Mouse (Mus musculus): ENCODE results near the gene Fbxo40.

Gene Fbxo40

DNA sequence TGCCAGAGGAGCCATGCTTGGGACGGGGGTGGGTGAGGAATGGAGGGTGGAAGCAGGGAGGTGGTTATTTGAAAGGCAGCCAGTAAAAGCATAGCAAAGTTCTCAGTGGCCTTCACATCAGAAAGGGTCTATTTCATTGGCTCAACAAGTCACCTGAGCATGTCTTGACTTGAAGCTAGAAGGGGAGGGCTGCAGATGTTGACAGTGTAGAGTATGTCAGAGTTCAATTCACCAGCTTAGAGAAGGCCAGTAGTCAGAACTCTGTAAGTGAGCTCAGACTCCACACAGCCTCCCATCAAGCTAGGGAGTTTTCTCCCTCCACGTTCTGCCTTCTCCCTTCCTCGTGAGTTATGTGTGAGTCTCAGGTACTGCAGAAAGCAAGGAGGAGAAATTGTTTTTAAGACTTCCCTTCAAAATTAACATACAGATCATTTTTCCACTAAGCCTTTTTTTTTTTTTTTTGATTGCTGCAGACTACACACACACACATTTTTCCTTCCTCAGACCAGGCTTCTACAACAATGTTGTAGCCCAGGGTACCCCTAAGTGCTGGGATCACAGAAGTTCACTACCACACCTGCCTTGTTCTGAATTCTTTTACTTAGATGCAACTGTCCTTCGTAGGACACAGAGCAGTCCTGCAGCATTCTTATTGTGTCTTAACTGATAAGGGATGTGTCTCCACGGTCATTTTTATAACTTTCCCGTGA lies 56.0 kb downstream of the Fbxo40 start:
- Histone ChIP-seq H3K36me3 (ENCODE audit: control insufficient read depth, insufficient read depth, low read length, poor library complexity, severe bottlenecking) (peaks cover 4% of the 10 kb centered on the region; the same call in 1 of the 2 replicates), H3K27me3 (ENCODE audit: control insufficient read depth, insufficient read depth, low read length, poor library complexity, severe bottlenecking) (no peaks in the 10 kb centered on the region)
- DNase-seq (ENCODE audit: low read depth, low spot score) = peak; percentile 67

DNA sequence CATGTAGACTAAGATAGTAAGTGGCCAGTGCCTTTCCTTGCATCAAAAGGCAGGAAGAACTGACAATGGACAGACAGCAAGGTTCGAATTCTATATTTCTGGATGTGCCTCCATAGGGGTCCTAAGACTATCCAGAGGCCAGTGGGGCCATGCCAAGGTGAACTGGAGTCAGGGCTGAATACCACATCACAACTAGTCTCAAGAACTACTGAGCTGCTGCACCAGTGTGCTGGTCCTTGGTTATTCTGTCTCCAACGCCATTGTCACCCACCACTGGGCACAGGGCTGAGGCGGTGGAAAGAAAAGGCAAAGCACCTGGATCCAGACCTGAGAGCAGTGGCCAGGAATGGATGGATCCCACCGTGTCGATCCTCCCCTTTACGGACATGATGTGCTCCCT lies 57.7 kb downstream of the Fbxo40 start:
- Histone ChIP-seq H3K36me3 (ENCODE audit: control insufficient read depth, insufficient read depth, low read length, poor library complexity, severe bottlenecking) (peaks cover 3% of the 10 kb centered on the region; the same call in 1 of the 2 replicates), H3K27me3 (ENCODE audit: control insufficient read depth, insufficient read depth, low read length, poor library complexity, severe bottlenecking) (no peaks in the 10 kb centered on the region)
- no peak for DNase-seq (ENCODE audit: low read depth, low spot score)

DNA sequence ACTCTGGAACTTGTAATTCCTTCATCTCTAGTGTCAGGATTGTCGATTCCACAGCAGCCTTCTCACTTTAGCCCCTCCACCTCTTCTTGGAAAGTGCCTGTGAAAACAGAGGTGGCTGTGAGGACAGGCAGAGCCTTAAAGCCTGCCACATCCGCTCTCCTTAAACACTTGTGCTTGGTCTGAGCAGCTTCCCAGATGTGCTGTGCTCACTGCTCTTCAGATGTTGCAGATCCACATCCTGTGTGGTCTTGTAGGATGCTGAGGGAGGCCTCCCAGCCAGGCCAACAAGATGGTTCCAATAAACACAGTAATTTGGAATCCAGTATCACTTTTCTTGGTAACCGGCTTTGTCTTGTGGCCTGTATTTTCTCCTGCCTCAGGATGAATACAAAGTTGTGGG lies 58.3 kb downstream of the Fbxo40 start:
- no peaks in the 10 kb centered on the region for H3K27me3 ChIP-seq (ENCODE audit: control insufficient read depth, insufficient read depth, low read length, poor library complexity, severe bottlenecking)
- DNase-seq (ENCODE audit: low read depth, low spot score) = no peak
- H3K36me3 ChIP-seq (ENCODE audit: control insufficient read depth, insufficient read depth, low read length, poor library complexity, severe bottlenecking) = peaks cover 2% of the 10 kb centered on the region; the same call in 1 of the 2 replicates

DNA sequence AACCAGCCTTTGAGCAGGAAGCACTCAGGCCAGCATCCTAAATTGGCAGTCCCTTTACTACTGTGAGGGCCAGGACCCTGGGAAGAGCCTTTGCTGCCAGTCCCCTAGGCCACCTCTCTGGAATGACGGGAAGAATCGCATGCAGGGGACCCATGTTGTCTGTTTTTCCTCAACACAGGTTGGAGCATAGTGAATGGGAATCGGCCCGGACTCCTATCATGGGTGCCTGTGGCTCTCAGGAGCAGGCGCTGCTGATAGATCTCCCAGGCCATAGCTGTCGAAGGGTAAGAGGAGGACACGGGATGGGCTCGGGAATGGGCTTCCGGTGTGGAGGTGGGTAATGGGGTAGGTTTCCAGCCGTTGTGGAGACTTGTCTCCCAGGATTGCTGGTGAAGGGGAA lies 58.9 kb downstream of the Fbxo40 start:
- DNase-seq (ENCODE audit: low read depth, low spot score) = no peak
- H3K27me3 ChIP-seq (ENCODE audit: control insufficient read depth, insufficient read depth, low read length, poor library complexity, severe bottlenecking) = no peaks in the 10 kb centered on the region

GRCm38 (mm10) chr16:36930231-36931136 lies 59.8 kb downstream of the Fbxo40 start:
- Histone ChIP-seq H3K27me3 (ENCODE audit: control insufficient read depth, insufficient read depth, low read length, poor library complexity, severe bottlenecking) (no peaks in the 10 kb centered on the region), H3K36me3 (ENCODE audit: control insufficient read depth, insufficient read depth, low read length, poor library complexity, severe bottlenecking) (peaks cover 2% of the 10 kb centered on the region; the same call in 1 of the 2 replicates)
- DNase-seq (ENCODE audit: low read depth, low spot score) = peak; percentile 69

More for the DNA sequence above, 58.9 kb downstream of the Fbxo40 start:
- H3K36me3 ChIP-seq (ENCODE audit: control insufficient read depth, insufficient read depth, low read length, poor library complexity, severe bottlenecking) = peaks cover 2% of the 10 kb centered on the region; the same call in 1 of the 2 replicates

GRCm38 (mm10) chr16:36929216-36929615 lies 61.1 kb downstream of the Fbxo40 start:
- DNase-seq (ENCODE audit: low read depth, low spot score) = no peak
- Histone ChIP-seq H3K27me3 (ENCODE audit: control insufficient read depth, insufficient read depth, low read length, poor library complexity, severe bottlenecking) (no peaks in the 10 kb centered on the region), H3K36me3 (ENCODE audit: control insufficient read depth, insufficient read depth, low read length, poor library complexity, severe bottlenecking) (peaks cover 4% of the 10 kb centered on the region; the same call in 1 of the 2 replicates)

GRCm38 (mm10) chr16:36928106-36928500 lies 62.2 kb downstream of the Fbxo40 start:
- H3K36me3 ChIP-seq (ENCODE audit: control insufficient read depth, insufficient read depth, low read length, poor library complexity, severe bottlenecking) = peaks cover 4% of the 10 kb centered on the region; the same call in 1 of the 2 replicates
- no peaks in the 10 kb centered on the region for H3K27me3 ChIP-seq (ENCODE audit: control insufficient read depth, insufficient read depth, low read length, poor library complexity, severe bottlenecking)
- no peak for DNase-seq (ENCODE audit: low read depth, low spot score)

DNA sequence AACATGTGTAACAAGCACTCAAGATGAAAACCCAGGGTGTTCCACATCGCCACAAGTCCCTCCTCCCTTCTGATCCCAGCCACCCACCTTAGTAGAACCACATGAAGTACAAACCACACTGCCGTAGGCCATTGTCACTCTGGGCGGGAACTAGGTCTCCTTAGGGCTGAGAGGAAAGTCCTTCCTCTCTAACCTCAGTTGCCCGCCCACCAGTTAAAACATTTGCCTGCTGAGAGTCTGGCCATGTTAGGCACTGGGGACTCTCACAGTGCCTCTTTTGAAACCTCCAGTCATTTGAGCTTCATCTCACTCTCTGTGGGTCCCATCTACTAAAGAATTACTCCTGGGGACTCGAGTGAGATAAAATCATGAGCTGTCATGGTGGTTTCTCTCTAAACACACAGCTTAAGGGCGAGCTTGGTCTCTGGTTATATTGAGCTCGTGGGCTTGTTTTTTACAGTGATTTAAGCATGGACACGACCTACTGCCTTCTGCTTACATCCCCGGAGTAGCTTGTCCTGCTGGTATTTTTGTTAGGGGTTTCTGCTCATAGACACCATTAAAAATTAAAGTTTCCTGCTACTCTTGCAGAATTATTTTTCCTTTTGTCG lies 62.7 kb downstream of the Fbxo40 start:
- H3K36me3 ChIP-seq (ENCODE audit: control insufficient read depth, insufficient read depth, low read length, poor library complexity, severe bottlenecking) = peaks cover 4% of the 10 kb centered on the region; the same call in 1 of the 2 replicates
- H3K27me3 ChIP-seq (ENCODE audit: control insufficient read depth, insufficient read depth, low read length, poor library complexity, severe bottlenecking) = no peaks in the 10 kb centered on the region
- DNase-seq (ENCODE audit: low read depth, low spot score) = no peak

DNA sequence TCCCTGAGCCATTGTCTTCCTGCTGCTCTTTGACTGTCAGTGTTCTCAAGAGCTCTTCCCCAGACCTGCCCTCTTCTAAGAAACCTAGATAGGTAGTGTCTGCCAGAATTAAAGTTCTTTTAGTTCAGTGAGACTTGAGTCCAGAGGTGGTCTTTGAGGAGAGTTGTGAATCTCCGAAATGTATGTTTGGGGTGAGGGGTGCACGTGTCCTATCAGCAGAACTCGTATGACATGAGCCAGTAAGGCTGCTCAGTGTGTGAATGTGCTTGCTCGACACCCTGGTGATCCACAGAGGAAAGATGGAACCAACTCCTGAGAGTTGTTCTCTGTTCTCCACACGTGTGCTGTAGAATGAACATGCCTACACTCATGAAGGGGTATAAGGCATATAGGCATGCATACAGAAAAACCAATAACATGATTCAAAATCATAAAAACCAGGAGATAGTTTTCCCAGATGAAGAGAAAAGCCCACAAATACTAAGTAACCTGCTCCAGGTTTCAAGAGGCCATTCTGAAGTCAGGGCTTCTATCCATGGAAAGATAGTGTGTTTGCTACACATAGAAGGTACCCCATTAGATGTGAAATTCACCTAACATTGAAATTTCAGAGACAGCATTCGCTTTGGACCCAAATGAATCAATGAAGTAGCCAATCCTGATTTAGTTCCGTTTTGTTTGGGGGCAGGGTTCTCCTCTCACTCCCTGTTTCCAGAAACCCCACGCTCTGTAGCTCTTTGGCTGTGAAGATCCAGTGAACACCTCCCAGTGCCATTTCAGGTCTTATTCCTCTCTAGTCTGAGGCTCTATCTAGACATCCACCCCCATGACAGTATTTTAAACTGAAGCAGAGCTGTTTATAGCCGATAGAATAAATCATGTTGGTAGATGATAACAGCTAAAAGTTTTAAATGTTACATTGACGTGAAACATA lies 63.5 kb downstream of the Fbxo40 start:
- DNase-seq (ENCODE audit: low read depth, low spot score) = no peak

GRCm38 (mm10) chr16:36925797-36926196 lies 64.5 kb downstream of the Fbxo40 start:
- DNase-seq (ENCODE audit: low read depth, low spot score) = no peak
- Histone ChIP-seq H3K27me3 (ENCODE audit: control insufficient read depth, insufficient read depth, low read length, poor library complexity, severe bottlenecking) (no peaks in the 10 kb centered on the region), H3K36me3 (ENCODE audit: control insufficient read depth, insufficient read depth, low read length, poor library complexity, severe bottlenecking) (peaks cover 4% of the 10 kb centered on the region; the same call in 1 of the 2 replicates)

More for the DNA sequence above, 63.5 kb downstream of the Fbxo40 start:
- Histone ChIP-seq H3K27me3 (ENCODE audit: control insufficient read depth, insufficient read depth, low read length, poor library complexity, severe bottlenecking) (no peaks in the 10 kb centered on the region), H3K36me3 (ENCODE audit: control insufficient read depth, insufficient read depth, low read length, poor library complexity, severe bottlenecking) (peaks cover 4% of the 10 kb centered on the region; the same call in 1 of the 2 replicates)

DNA sequence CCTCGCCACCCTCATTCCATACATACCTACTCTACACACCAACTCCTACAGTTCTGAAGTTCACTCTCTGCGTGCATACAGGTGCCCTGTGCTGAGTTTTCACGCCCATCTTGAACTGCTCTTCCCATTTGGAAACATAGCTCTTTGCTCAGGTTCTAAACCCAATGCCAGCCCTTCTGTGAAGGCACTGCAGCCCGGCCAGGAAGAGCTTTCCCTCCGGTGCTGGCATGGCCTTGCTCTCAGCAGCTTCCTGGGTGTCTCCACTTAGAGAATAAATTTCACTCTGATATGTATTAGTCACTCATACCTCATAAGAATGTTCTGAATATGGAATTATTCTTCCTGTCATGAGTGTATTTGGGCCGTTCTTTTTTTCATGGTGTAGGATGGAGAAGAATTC lies 64.9 kb downstream of the Fbxo40 start:
- no peaks in the 10 kb centered on the region for H3K27me3 ChIP-seq (ENCODE audit: control insufficient read depth, insufficient read depth, low read length, poor library complexity, severe bottlenecking)
- DNase-seq (ENCODE audit: low read depth, low spot score) = no peak
- H3K36me3 ChIP-seq (ENCODE audit: control insufficient read depth, insufficient read depth, low read length, poor library complexity, severe bottlenecking) = peaks cover 4% of the 10 kb centered on the region; the same call in 1 of the 2 replicates

DNA sequence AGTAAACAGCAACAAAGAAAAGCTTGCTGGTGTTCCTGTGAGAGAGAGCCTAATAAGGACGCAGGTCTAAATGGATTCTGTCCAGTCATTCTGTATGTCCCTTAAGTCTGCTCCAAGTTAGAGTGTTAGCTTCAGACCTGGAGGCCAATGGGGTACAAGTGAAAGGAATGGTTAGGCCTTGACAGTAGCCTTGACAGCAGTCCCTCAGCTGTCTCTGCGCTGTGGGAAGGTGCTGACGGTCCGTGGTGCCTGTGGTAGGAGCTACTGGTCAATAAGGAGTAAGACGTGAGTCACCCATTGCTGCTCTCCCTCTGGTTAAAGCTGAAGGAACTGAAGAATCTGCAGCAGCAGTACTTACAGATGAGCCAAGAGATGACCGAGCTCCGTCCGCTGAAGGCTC lies 66.0 kb downstream of the Fbxo40 start:
- Histone ChIP-seq H3K27me3 (ENCODE audit: control insufficient read depth, insufficient read depth, low read length, poor library complexity, severe bottlenecking) (no peaks in the 10 kb centered on the region), H3K36me3 (ENCODE audit: control insufficient read depth, insufficient read depth, low read length, poor library complexity, severe bottlenecking) (peaks cover 4% of the 10 kb centered on the region; the same call in 1 of the 2 replicates)
- DNase-seq (ENCODE audit: low read depth, low spot score) = no peak

DNA sequence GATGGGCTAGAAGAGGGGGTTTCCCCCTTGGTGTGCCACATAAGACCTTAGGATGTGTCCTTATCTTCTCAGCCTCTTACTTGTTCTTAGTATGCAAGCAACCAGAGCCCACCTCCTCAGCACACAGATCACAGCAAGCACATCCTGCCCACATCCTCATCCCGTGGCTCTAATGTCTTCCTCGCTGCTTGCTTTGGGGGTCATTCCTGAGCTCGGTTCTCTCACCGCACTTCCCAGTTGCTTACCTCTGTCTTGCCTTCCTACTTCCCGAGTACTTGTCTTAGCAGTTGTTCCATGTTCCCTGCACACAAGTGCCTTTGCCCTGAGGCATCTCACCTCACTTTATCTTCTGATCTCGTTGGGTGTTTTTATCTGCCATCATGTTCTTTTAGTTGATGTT lies 68.3 kb downstream of the Fbxo40 start:
- no peak for DNase-seq (ENCODE audit: low read depth, low spot score)
- Histone ChIP-seq H3K27me3 (ENCODE audit: control insufficient read depth, insufficient read depth, low read length, poor library complexity, severe bottlenecking) (no peaks in the 10 kb centered on the region), H3K36me3 (ENCODE audit: control insufficient read depth, insufficient read depth, low read length, poor library complexity, severe bottlenecking) (peaks cover 4% of the 10 kb centered on the region; the same call in 1 of the 2 replicates)
